15 mouse cellular contexts compared by ENCODE assay signal in the genomic region with DNA sequence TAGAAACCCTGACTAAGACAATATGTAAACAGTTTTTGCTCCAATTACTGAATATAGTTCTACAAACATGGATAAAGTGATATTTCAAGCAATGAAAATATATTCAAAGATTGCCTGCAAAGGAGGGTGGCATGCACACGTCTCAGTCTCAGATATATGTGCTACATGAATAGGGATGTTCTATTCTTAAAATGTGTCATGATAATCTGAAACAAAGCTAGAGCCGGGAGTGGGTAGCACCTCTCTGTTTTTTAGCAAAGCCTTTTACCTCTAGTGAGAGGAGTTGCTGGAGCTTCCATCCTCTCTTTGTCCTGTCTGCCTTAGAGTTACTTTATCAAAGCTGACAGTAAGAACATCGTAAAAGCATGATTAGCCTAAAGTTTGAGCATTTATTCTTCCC.
"Had no signal": no experiment of that assay in that cellular context is flagged by ENCODE, and none has a peak within 500 bp of the region (broad histone marks: within the 10 kb centered on the region; RNA-seq: fewer than 3 reads in every experiment).

No protein-coding gene starts in this region.

- H3K9ac ChIP-seq: neural tube, embryonic 15.5 days; stomach, embryonic 15.5 days had no signal

- H3K4me1 ChIP-seq: neural tube, embryonic 15.5 days; stomach, embryonic 15.5 days had no signal

- H3K9me3 ChIP-seq: neural tube, embryonic 15.5 days; stomach, embryonic 15.5 days had no signal

- H3K27ac ChIP-seq: neural tube, embryonic 15.5 days; stomach, embryonic 15.5 days; stomach, postnatal 0 days had no signal

- H3K36me3 ChIP-seq: neural tube, embryonic 15.5 days; stomach, embryonic 15.5 days had no signal

- H3K4me2 ChIP-seq: neural tube, embryonic 15.5 days; stomach, embryonic 15.5 days had no signal

- H3K27me3 ChIP-seq: neural tube, embryonic 15.5 days; stomach, embryonic 15.5 days had no signal

- DNase-seq: retina, postnatal 1 day; right cerebral cortex, adult 18-20 months; right cerebral cortex, postnatal 14 days; right cerebral cortex, postnatal 25 days; right cerebral cortex, postnatal 4 days; spleen, adult 18-20 months; thymus, adult 18-20 months; thymus, adult 2 months; thymus, postnatal 14 days; thymus, postnatal 25 days; thymus, postnatal 36 days; thymus, postnatal 4 days had no signal

- H3K4me3 ChIP-seq: neural tube, embryonic 15.5 days; stomach, embryonic 15.5 days had no signal
